8 mouse cellular contexts compared by ENCODE assay signal in genomic region chr7:142577806-142578423, GRCm38 (mm10). TPM values are rescaled to one million over a fixed set of nuclear protein-coding genes. Genes with fewer than 3 reads are reported as not detected.
DNase-seq lines count a peak whose midpoint lies in the region; ATAC-seq lines count a peak whose summit lies in the region.

No protein-coding gene starts in this region.

- peak overlapping the region; percentile 51 for H3K4me3 ChIP-seq in kidney, embryonic 15.5 days (replicated peaks)
- peak overlapping the region; percentile 45 for H3K4me3 ChIP-seq in embryonic facial prominence, embryonic 11.5 days (ENCODE audit: low read depth, low read length)

- 40% methylated on average over 26 of the region's 26 CpGs for WGBS in kidney, embryonic 15.5 days
- WGBS in embryonic facial prominence, embryonic 11.5 days, result 41% methylated on average over 26 of the region's 26 CpGs

- H3K27me3 ChIP-seq in kidney, embryonic 15.5 days, result no peaks in the 10 kb centered on the region
- H3K27me3 ChIP-seq in embryonic facial prominence, embryonic 11.5 days (ENCODE audit: control insufficient read depth, insufficient read depth, low read length), result no peaks in the 10 kb centered on the region

- peaks cover 69% of the 10 kb centered on the region for H3K4me1 ChIP-seq in kidney, embryonic 15.5 days
- H3K4me1 ChIP-seq in embryonic facial prominence, embryonic 11.5 days (ENCODE audit: control insufficient read depth, insufficient read depth, low read length), result peaks cover 2% of the 10 kb centered on the region

- H3K9me3 ChIP-seq in kidney, embryonic 15.5 days (replicated peaks), result 0 out of 2 replicates have a peak, but pooled peaks cover 8% of the 10 kb centered on the region
- H3K9me3 ChIP-seq in embryonic facial prominence, embryonic 11.5 days (replicated peaks; ENCODE audit: control insufficient read depth, low read length), result 0 out of 2 replicates have a peak, but pooled peaks cover 2% of the 10 kb centered on the region

- no peak for DNase-seq in kidney, postnatal 25 days
- peak; percentile 81 for DNase-seq in embryonic facial prominence, embryonic 11.5 days (ENCODE audit: low spot score)
- DNase-seq in heart, postnatal 14 days, result peak; percentile 40
- DNase-seq in lung, postnatal 10 days, result peak; percentile 27
- DNase-seq in thymus, postnatal 25 days, result peak; percentile 9
- DNase-seq in kidney, adult 9 months, result no peak

- H3K27ac ChIP-seq in kidney, embryonic 15.5 days, result peak overlapping the region; percentile 91
- peak overlapping the region; percentile 82 for H3K27ac ChIP-seq in embryonic facial prominence, embryonic 11.5 days (replicated peaks; ENCODE audit: low read depth, low read length)

- peak overlapping the region; percentile 62 for H3K9ac ChIP-seq in kidney, embryonic 15.5 days
- H3K9ac ChIP-seq in embryonic facial prominence, embryonic 11.5 days (replicated peaks; ENCODE audit: low read length), result peak overlapping the region; percentile 69

- no peaks in the 10 kb centered on the region for H3K36me3 ChIP-seq in kidney, embryonic 15.5 days
- no peaks in the 10 kb centered on the region for H3K36me3 ChIP-seq in embryonic facial prominence, embryonic 11.5 days (replicated peaks; ENCODE audit: control insufficient read depth, insufficient read depth, low read depth, low read length)

- ATAC-seq in kidney, embryonic 15.5 days (replicated peaks; ENCODE audit: low FRiP score), result peak; percentile 73
- ATAC-seq in embryonic facial prominence, embryonic 11.5 days (replicated peaks; ENCODE audit: insufficient number of reproducible peaks, low FRiP score, low TSS enrichment, low read depth), result peak; percentile 41
- no peak for ATAC-seq in activated CD4-positive, CD25-positive, alpha-beta regulatory T cell, adult 4 months

- intact Hi-C loops in heart, postnatal 14 days (cut with DNase I), result loop anchor here (2.0 kb wide), 1 partner anchor 97 kb away; no protein-coding TSS in a partner anchor

- H3K4me2 ChIP-seq in kidney, embryonic 15.5 days, result peak overlapping the region; percentile 61
- peak overlapping the region; percentile 56 for H3K4me2 ChIP-seq in embryonic facial prominence, embryonic 11.5 days (ENCODE audit: low read depth, low read length)

RNA-seq across cellular contexts. Expression of gene Mrpl23, which starts 45.4 kb away (rescaled TPM):
- 25.8 and 26.8 TPM in 2 replicates for polyA plus RNA-seq in kidney, embryonic 15.5 days (2015; fragmentation: Nextera tagmentation; extraction: Ambion mirVana)
- polyA plus RNA-seq in embryonic facial prominence, embryonic 11.5 days (2014; fragmentation: Nextera tagmentation; extraction: Ambion mirVana), result 16.4 and 17.2 TPM in 2 replicates
- 1 to 10 TPM; 2.7 to 7.4 TPM for total RNA-seq in heart, postnatal 14 days (2021)
- polyA plus RNA-seq in activated CD4-positive, CD25-positive, alpha-beta regulatory T cell, adult 4 months (2017; shearing (Covaris generic)), result 10 to 100 TPM; 10.2 to 31.9 TPM

Comparison
In these comparisons a context has a peak if more than half of its experiments do, and no peak if none do; other contexts are left out.
1. DNase-seq: peak in embryonic facial prominence, embryonic 11.5 days (single experiment), heart, postnatal 14 days (2 of 2), lung, postnatal 10 days (single experiment) and thymus, postnatal 25 days (single experiment); none in kidney, postnatal 25 days (0 of 2) and kidney, adult 9 months (single experiment).